Mouse (Mus musculus) embryonic facial prominence, embryonic 15.5 days (tissue): ENCODE measurements around the gene Tmem206. TPM values are rescaled to one million over a fixed set of nuclear protein-coding genes. Genes with fewer than 3 reads are reported as not detected.

Source experiments
- ATAC-seq: fragments of 200-750 bp; cut with Nextera tagmentation; 2 replicates; pipeline ENCODE4 v1.8.0; 2017; ENCODE audit warnings: low read depth, moderate TSS enrichment; ENCODE audit not compliant: insufficient number of reproducible peaks, low FRiP score, low TSS enrichment
- H3K27ac ChIP-seq: fragments of 300-500 bp; sonication (generic); replicated peaks from 2 replicates; pipeline ENCODE4 v1.5.1; 2015; ENCODE audit warnings: mild to moderate bottlenecking, inconsistent platforms
- H3K27me3 ChIP-seq: fragments of 300-500 bp; sonication (generic); 2 replicates; pipeline ENCODE4 v1.6.1; 2015; ENCODE audit warnings: inconsistent platforms
- H3K36me3 ChIP-seq: fragments of 300-500 bp; sonication (generic); 2 replicates; pipeline ENCODE4 v1.6.1; 2015; ENCODE audit warnings: mild to moderate bottlenecking, inconsistent platforms
- H3K4me1 ChIP-seq: fragments of 300-500 bp; sonication (generic); 2 replicates; pipeline ENCODE4 v1.6.1; 2015; ENCODE audit warnings: inconsistent platforms
- H3K4me2 ChIP-seq: fragments of 300-500 bp; sonication (generic); replicated peaks from 2 replicates; pipeline ENCODE4 v1.6.1; 2015; ENCODE audit warnings: mild to moderate bottlenecking, inconsistent platforms
- H3K4me3 ChIP-seq: fragments of 300-500 bp; sonication (generic); replicated peaks from 2 replicates; pipeline ENCODE4 v1.5.1; 2015; ENCODE audit warnings: mild to moderate bottlenecking, inconsistent platforms
- H3K9ac ChIP-seq: fragments of 300-500 bp; sonication (generic); 2 replicates; pipeline ENCODE4 v1.6.1; 2015; ENCODE audit warnings: inconsistent platforms
- H3K9me3 ChIP-seq: fragments of 300-500 bp; sonication (generic); replicated peaks from 2 replicates; pipeline ENCODE4 v1.6.1; 2016; ENCODE audit warnings: inconsistent platforms
- WGBS: fragments of 180-500 bp; shearing (Covaris S2); methylation state at CpG from one replicate; pipeline ENCODE4 v1.1.7; 2015; 5-methylcytosine and 5-hydroxymethylcytosine counted together
- polyA plus RNA-seq: library from polyadenylated mRNA; unstranded; fragments of >200 nt; fragmentation: Nextera tagmentation; extraction: Ambion mirVana; gene quantifications from 2 replicates; pipeline ENCODE4 v1.2.1, GENCODE M21; 2015

The Tmem206 gene
- polyA plus RNA-seq, 1 experiment from 2014 or later, result 17.9 TPM

DNA sequence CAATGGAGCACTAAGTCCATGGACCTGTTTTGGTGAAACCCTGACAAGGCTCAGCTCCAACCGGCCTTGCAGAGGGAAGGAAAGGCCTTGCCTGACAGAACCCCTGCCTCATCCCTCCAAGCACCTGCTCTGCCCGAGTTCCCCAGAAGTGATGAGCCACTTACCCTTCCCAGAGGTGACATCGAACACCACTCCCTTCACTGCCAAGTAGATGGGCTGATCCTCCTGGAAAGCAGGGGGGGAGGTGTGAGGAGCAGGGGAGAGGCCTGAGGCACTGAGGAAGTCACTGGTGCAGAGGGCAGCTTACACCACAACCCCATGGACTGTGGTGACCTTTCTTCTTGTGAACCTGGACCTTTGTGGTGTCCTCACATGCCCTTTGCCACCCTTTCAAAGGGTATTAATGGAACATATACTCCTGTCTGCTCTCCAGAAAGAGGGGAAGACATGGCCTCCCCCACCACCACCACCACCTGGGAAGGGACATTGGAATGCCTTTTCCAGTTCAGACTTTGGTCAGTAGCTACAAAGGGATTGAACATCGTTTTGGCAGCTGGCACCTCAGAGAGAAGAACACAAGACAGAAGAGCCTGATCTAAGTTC lies 14.3 kb upstream of the Tmem206 start:
- ATAC-seq, result no peak
- no peaks in the 10 kb centered on the region for H3K27me3 ChIP-seq
- WGBS, result 63% methylated on average over 4 of the region's 4 CpGs
- H3K4me1 ChIP-seq, result peaks cover 6% of the 10 kb centered on the region
- no peak overlapping the region for H3K9ac ChIP-seq
- no peaks in the 10 kb centered on the region for H3K9me3 ChIP-seq
- H3K36me3 ChIP-seq, result peaks cover 15% of the 10 kb centered on the region
- H3K4me3 ChIP-seq, result no peak overlapping the region
- no peak overlapping the region for H3K4me2 ChIP-seq
- no peak overlapping the region for H3K27ac ChIP-seq

DNA sequence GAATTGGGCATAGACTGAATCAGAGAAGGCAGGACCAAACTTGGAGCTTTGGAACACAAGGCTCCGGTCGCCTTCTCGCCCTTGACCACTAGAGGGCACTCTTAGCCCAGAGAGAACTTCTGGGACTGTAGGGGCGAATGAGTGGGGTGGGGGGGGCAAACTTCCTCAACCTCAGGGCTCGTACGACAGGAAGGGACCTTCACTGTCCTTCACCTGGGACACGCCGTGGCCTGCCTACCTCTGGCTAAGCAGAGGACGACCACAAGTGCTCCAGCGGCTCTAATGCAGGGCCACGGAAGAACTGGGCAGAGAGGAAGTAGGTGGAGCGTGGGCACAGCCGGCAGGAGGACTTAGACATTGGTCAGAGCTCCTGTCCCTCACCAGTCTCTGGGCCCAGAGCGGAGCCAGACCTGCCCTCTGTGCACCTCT lies 13.2 kb upstream of the Tmem206 start:
- Histone ChIP-seq H3K4me1 (peaks cover 11% of the 10 kb centered on the region), H3K9ac (peak overlapping the region; percentile 37), H3K27me3 (no peaks in the 10 kb centered on the region), H3K9me3 (no peaks in the 10 kb centered on the region), H3K4me3 (peak overlapping the region; percentile 65), H3K27ac (peak overlapping the region; percentile 41; the same call in 1 of the 2 replicates), H3K36me3 (peaks cover 12% of the 10 kb centered on the region), H3K4me2 (peak overlapping the region; percentile 62)
- whole genome bisulfite sequencing, result under 1% methylated on average over 14 of the region's 14 CpGs
- ATAC-seq, result peak; percentile 91

DNA sequence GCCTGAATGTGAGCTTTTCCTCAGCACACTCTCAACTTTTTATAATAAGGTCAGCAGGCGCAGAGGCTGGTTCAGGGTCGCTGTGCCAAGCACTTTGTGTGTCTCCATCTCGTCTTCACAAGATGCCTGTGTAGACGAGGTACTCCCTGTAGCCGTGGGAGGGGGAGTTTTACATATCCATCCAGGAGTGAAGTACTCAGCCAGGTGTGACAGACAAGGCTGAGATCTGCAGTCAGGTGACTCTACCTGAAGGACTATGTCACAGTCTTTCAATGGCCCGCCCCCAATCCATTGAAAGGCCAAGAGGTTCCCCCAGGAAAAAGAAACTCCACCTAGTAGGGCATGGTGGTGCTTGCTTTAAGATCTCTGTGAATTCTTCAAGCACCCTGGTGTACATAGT lies 12.6 kb upstream of the Tmem206 start:
- H3K9me3 ChIP-seq, result no peaks in the 10 kb centered on the region
- H3K36me3 ChIP-seq, result peaks cover 6% of the 10 kb centered on the region; the same call in 1 of the 2 replicates
- peak overlapping the region; percentile 62 for H3K4me2 ChIP-seq
- 59% methylated on average over 6 of the region's 6 CpGs for WGBS
- H3K4me3 ChIP-seq, result peak overlapping the region; percentile 65
- peaks cover 11% of the 10 kb centered on the region for H3K4me1 ChIP-seq
- 0 out of 2 replicates have a peak overlapping the region, but pooled peaks have one; percentile 41 for H3K27ac ChIP-seq
- no peak overlapping the region for H3K9ac ChIP-seq
- no peak for ATAC-seq
- no peaks in the 10 kb centered on the region for H3K27me3 ChIP-seq

DNA sequence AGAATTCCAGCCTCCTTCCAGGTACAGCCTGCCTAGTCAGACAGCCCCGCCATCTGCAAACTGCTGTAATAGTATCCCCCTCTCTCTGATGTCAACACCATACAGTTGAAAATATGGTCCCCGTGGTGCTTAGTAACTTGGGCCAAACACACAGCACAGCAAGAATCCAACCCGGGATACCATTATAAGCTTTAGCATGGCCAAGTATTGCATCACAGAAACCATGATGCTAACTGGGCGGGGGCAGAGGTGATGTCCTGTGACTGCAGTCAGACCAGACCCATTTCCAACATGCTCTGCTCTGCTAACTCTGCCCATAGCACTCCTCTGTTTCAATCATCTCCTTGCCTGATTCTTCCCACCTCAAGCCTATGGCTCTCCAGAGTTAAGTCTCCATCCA lies 11.8 kb upstream of the Tmem206 start:
- Histone ChIP-seq H3K36me3 (0 out of 2 replicates have a peak, but pooled peaks cover 4% of the 10 kb centered on the region), H3K9me3 (no peaks in the 10 kb centered on the region), H3K4me2 (no peak overlapping the region), H3K4me1 (peaks cover 11% of the 10 kb centered on the region), H3K27ac (no peak overlapping the region), H3K27me3 (no peaks in the 10 kb centered on the region), H3K4me3 (no peak overlapping the region), H3K9ac (no peak overlapping the region)
- no peak for ATAC-seq
- WGBS, result 67% methylated on average over 4 of the region's 4 CpGs

DNA sequence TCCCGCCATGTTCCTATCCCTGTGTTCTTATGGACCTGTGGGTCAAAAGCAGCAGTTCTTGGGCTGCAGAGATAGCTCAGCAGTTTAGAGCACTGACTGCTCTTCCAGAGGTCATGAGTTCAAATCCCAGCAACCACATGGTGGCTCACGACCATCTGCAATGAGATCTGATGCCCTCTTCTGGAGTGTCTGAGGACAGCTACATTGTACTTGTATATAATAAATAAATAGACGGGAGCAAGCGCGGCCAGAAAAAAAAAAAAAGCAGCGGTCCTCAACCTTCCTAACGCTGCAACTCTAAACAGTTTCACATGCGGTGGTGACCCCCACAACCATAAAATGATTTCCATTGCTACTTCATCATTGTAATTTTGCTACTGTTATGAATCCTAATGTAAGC lies 8.9 kb upstream of the Tmem206 start:
- no peaks in the 10 kb centered on the region for H3K27me3 ChIP-seq
- H3K36me3 ChIP-seq, result no peaks in the 10 kb centered on the region
- H3K27ac ChIP-seq, result no peak overlapping the region
- peaks cover 11% of the 10 kb centered on the region for H3K4me1 ChIP-seq
- H3K4me2 ChIP-seq, result peak overlapping the region; percentile 60
- 73% methylated on average over 8 of the region's 8 CpGs for WGBS
- H3K4me3 ChIP-seq, result peak overlapping the region; percentile 72
- no peak overlapping the region for H3K9ac ChIP-seq
- no peak for ATAC-seq
- H3K9me3 ChIP-seq, result no peaks in the 10 kb centered on the region

DNA sequence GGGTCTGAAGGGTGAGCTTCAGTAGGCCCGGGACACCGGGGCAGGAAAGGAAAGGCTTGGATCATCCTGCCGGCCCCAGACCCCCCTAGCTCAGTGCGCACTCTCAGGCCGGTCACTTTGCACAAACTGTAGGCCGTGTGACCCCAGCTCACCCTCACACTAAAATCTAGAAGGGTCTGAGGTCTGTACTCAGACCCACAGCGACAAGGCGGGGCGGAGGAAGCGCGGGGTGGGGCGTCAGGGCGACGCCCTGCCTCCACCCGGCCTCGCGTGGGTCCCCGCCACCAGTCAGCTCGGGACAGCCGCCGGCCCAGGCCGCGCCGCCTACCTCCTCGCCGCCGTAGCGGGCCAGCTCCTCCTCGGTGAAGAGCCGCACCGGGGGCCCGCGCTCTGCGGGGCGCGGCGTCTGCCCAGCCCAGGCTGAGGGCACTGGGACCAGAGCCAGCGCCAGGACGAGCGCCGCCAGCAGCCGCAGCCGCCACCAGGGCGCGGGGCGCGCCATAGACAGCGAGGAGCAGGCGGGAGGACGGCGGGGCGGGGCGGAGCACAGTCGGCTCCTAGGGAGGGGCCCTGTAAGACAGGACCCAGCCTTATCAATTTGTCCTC lies 8.0 kb upstream of the Tmem206 start, which contains the start of gene Nenf:
Gene Nenf, minus strand, starts transcription at position 604 of the 606 bp plus-strand sequence.
- peaks cover 11% of the 10 kb centered on the region for H3K4me1 ChIP-seq
- ATAC-seq, result peak; percentile 89
- 2% methylated on average over 48 of the region's 54 CpGs for WGBS
- peak within 1 kb of the TSS; percentile 77 for H3K9ac ChIP-seq
- peak within 1 kb of the TSS; percentile 73 for H3K27ac ChIP-seq
- peak within 1 kb of the TSS; percentile 60 for H3K4me2 ChIP-seq
- no peaks in the 10 kb centered on the region for H3K27me3 ChIP-seq
- no peaks in the 10 kb centered on the region for H3K9me3 ChIP-seq
- peak within 1 kb of the TSS; percentile 72 for H3K4me3 ChIP-seq
- H3K36me3 ChIP-seq, result no peaks in the 10 kb centered on the region

DNA sequence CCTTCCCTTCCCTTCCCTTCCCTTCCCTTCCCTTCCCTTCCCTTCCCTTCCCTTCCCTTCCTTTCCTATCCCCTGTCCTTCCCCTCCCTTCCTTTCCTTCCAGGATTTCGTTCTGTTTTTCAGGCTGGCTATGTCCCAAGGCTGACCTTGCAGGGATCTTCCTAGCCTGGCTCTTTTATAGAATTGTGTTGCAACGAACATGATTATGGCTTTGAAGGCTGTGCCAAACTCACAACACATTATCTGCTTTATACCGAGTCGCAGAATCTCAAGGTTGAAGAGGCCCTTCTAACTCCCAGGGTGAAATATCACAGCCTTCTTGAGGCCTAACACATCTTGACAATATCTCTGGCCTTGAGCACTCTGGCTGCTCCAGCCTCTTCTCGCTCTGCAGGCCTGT lies 7.0 kb upstream of the Tmem206 start:
- Histone ChIP-seq H3K4me3 (no peak overlapping the region), H3K4me1 (peaks cover 5% of the 10 kb centered on the region; the same call in 1 of the 2 replicates), H3K9ac (no peak overlapping the region), H3K4me2 (no peak overlapping the region), H3K27me3 (no peaks in the 10 kb centered on the region), H3K36me3 (no peaks in the 10 kb centered on the region), H3K27ac (0 out of 2 replicates have a peak overlapping the region, but pooled peaks have one; percentile 19), H3K9me3 (no peaks in the 10 kb centered on the region)
- 60% methylated on average over 5 of the region's 5 CpGs for WGBS
- no peak for ATAC-seq

DNA sequence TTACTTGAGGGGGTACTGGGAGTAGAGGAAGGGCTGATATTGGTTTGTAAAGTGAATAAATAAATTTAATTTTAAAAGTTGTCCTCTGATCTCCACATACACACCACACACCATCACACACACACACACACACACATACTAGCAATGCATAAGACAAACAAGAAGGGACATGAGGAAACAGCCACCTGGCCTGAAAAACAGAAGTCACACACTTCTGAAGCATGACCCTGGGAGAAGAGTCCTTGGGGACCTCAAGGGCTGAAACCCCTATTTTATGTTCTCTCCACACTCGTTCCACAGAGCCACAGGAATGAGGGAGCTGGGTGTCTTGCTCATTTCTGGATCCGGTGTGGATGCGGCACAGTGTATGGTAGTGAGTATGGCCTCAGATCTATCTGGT lies 2.3 kb upstream of the Tmem206 start:
- Histone ChIP-seq H3K27me3 (no peaks in the 10 kb centered on the region), H3K9ac (no peak overlapping the region), H3K9me3 (no peaks in the 10 kb centered on the region), H3K4me1 (peaks cover 22% of the 10 kb centered on the region), H3K4me3 (no peak overlapping the region), H3K4me2 (no peak overlapping the region), H3K36me3 (no peaks in the 10 kb centered on the region), H3K27ac (no peak overlapping the region)
- WGBS, result 80% methylated on average over 3 of the region's 3 CpGs
- ATAC-seq, result no peak

DNA sequence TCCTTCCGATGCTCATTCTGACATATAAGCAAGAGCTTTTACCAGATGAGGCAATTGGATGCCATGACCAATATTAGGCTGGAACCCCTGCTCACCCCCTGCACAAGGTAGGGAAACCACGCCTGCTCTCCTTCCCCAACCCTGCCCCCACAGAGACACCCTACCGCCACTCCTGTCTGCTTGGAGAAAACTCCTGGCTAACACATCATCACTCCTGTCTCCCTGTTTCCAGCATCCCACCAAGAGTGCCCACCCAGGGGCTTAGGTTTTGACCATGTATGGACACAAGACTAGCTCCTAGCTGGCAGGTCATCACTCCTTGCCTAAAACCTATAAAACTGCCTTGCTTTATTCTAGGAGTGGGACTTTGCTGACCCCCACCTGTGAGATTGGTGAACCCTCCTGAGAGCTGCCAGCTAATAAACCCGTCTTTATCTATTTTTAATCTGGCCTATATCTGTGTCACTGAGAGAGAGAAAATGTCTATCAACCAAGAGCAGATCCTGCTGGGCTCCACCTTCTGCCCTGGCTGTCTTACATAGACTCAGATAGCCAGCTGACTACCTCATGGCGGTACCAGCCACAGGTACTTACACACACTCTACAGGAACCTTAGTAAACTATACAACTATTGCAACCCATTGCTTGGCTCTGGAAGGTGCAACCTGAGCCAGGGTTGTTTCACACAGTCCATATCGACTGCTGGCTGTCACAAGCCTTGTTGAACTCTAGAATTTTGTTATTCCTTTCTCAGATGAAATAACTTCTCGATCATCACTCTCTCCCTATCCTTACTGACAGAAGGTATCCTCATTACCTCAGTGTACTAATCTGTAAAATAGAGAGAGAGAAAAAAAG lies 750 bp upstream of the Tmem206 start:
- H3K36me3 ChIP-seq, result no peaks in the 10 kb centered on the region
- H3K27ac ChIP-seq, result no peak overlapping the region
- 81% methylated on average over 7 of the region's 7 CpGs for WGBS
- no peaks in the 10 kb centered on the region for H3K9me3 ChIP-seq
- H3K9ac ChIP-seq, result no peak overlapping the region
- peak overlapping the region; percentile 89 for H3K4me2 ChIP-seq
- H3K4me3 ChIP-seq, result peak overlapping the region; percentile 80; the same call in 1 of the 2 replicates
- H3K27me3 ChIP-seq, result no peaks in the 10 kb centered on the region
- ATAC-seq, result no peak
- H3K4me1 ChIP-seq, result peaks cover 23% of the 10 kb centered on the region

DNA sequence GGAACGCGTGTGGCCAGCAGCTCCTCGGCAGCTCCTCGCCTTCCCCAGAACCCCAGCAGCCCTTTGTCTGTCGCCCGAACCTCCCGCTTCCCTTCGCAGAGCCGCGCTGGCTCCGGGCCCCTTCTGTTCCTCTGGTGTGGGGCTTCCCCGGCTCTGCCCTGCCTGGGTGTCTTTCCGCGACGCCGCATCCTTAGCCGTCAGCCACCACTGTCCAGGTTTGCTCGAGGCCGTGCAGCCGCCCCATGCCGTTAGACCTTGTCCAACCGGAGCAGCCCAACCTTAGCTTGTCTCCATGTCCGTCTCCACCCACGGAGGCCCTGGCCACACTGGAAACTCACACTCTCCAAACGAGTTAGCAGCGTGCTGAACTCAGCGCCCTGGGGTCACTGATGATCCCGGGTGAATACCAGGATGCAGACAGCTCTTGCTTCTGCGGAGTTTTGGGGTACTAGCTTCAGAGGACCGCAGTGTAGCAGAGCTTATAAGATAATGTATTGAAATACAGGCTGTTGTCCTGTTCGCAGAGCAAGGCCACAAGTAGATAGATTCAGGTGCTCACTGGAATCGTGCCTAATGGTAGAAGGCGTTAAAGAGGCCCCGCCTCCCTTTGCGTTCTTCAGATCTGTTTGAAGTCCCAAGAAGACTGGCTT lies 646 bp downstream of the Tmem206 start:
- no peaks in the 10 kb centered on the region for H3K9me3 ChIP-seq
- no peaks in the 10 kb centered on the region for H3K27me3 ChIP-seq
- peak overlapping the region; percentile 70 for H3K9ac ChIP-seq
- WGBS, result 1% methylated on average over 35 of the region's 35 CpGs
- H3K36me3 ChIP-seq, result no peaks in the 10 kb centered on the region
- H3K4me3 ChIP-seq, result peak overlapping the region; percentile 80
- peak overlapping the region; percentile 89 for H3K4me2 ChIP-seq
- H3K4me1 ChIP-seq, result peaks cover 23% of the 10 kb centered on the region
- ATAC-seq, result peak; percentile 58
- peak overlapping the region; percentile 45 for H3K27ac ChIP-seq

DNA sequence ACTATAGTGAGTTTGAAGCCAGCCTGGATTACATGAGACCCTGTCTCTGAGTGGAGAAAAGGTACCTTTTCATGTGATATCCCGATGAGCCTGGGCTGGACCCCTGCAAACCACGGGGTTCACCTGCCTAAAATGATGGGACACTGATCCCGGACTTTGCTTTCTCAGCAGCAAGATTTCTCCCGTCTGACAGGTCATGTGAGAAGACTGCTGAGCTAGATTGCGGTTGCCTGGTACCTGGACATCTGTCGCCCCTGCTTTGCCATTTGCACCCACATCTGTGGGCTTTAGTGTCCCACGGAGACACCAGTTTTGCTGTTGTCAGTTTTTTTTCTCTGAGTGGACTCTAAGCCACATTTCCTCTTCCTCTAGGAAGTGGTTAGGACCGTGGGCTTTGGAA lies 1.5 kb downstream of the Tmem206 start:
- no peak overlapping the region for H3K27ac ChIP-seq
- WGBS, result 79% methylated on average over 8 of the region's 8 CpGs
- no peak for ATAC-seq

More for the DNA sequence above, 1.5 kb downstream of the Tmem206 start:
- H3K9me3 ChIP-seq, result no peaks in the 10 kb centered on the region
- peaks cover 23% of the 10 kb centered on the region for H3K4me1 ChIP-seq
- H3K9ac ChIP-seq, result no peak overlapping the region
- no peak overlapping the region for H3K4me3 ChIP-seq
- no peaks in the 10 kb centered on the region for H3K36me3 ChIP-seq
- H3K4me2 ChIP-seq, result peak overlapping the region; percentile 89
- H3K27me3 ChIP-seq, result no peaks in the 10 kb centered on the region
